Mouse (Mus musculus) megakaryocyte-erythroid progenitor cell, adult 5-6 weeks (primary cell): ENCODE data around the gene Gldc. TPM values are rescaled to one million over a fixed set of nuclear protein-coding genes. Genes with fewer than 3 reads are reported as not detected.

ENCODE experiments used
- total RNA-seq, 2 experiments: library from RNA; stranded (forward) in 1 of 2; stranded (reverse) in 1 of 2; fragments of 200-1000, 215-1000 nt in 1 of 2; fragments of >200 nt in 1 of 2; fragmentation: Nextera tagmentation in 1 of 2; gene quantifications; 2 replicates each; pipeline ENCODE4 v1.2.3; 2014 to 2017

The Gldc gene
- total RNA-seq, 2 experiments from 2014 or later, result not detected

Other genes starting within 250 kb of the Gldc start
- not detected in 2 replicates for gene Trpd52l3, start 171.6 kb downstream of the Gldc start, total RNA-seq (2014; fragmentation: Nextera tagmentation)
- gene Trpd52l3, start 171.6 kb downstream of the Gldc start, total RNA-seq (2017), result not detected in 2 replicates
- gene Uhrf2, start 144.9 kb downstream of the Gldc start, total RNA-seq (2014; fragmentation: Nextera tagmentation), result 97.2 and 116 TPM in 2 replicates
- gene Uhrf2, start 144.9 kb downstream of the Gldc start, total RNA-seq (2017), result 82.3 and 101 TPM in 2 replicates
- not detected in 2 replicates for gene Mbl2, start 57.5 kb upstream of the Gldc start, total RNA-seq (2014; fragmentation: Nextera tagmentation)
- gene Mbl2, start 57.5 kb upstream of the Gldc start, total RNA-seq (2017), result not detected in 2 replicates